Mouse (Mus musculus) right cerebral cortex, postnatal 10 days (tissue): ENCODE data around the gene Amt.

ENCODE experiments used
- DNase-seq, 2 experiments: peaks; one replicate each; pipeline ENCODE4 v3.0.0; 2021; ENCODE audit warnings: low spot score in 2 of 2

The Amt gene

DNA sequence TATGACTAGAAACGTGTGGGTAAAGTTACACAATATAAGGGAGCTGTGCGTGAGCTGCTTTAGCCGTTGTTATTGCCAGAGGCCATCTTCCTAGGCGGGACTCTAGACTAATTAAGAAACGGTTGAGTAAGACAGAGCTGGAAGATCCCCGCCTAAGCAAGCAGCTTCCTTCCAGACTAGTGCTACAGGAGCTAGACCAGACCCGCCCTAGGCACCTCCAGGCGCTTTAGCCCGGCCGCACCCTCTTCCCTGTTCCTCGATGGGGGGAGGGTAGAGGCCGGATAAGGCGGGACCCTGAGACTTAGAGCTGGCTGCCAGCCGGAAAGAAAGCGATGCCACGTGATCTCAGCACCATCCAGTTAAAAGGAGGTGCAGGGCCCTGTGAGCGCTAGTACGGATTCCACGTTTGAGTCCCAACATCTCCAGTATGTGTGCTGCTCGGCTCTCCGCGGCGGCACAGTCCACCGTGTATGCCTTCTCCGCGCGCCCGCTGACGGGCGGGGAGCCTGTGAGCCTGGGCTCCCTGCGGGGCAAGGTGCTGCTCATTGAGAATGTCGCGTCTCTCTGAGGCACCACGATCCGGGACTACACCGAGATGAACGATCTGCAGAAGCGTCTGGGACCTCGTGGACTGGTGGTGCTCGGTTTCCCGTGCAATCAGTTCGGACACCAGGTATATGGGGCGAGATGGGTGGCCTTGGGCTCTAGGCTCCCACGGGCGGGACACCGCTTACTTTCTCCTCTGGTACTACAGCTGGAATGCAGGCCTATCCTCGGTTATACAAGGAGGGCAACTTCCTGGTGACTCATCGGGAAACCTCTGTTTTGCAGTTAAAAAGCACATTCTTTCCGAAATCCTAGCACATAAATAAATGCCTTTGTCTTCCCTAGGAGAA is 42.5 kb downstream of the Amt start, which contains the start of gene Gpx1:
Gpx1 (plus strand) TSS at position 18 of the 896 bp plus-strand sequence.
- DNase-seq: peak; percentile 91 to 93

DNA sequence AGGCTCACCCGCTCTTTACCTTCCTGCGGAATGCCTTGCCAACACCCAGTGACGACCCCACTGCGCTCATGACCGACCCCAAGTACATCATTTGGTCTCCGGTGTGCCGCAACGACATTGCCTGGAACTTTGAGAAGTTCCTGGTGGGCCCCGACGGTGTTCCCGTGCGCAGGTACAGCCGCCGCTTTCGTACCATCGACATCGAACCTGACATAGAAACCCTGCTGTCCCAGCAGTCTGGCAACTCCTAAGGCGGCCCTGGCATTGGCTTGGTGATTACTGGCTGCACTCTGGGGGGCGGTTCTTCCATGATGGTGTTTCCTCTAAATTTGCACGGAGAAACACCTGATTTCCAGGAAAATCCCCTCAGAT is 43.2 kb downstream of the Amt start:
- DNase-seq: peak in 1 of 2 experiments; percentile 36

DNA sequence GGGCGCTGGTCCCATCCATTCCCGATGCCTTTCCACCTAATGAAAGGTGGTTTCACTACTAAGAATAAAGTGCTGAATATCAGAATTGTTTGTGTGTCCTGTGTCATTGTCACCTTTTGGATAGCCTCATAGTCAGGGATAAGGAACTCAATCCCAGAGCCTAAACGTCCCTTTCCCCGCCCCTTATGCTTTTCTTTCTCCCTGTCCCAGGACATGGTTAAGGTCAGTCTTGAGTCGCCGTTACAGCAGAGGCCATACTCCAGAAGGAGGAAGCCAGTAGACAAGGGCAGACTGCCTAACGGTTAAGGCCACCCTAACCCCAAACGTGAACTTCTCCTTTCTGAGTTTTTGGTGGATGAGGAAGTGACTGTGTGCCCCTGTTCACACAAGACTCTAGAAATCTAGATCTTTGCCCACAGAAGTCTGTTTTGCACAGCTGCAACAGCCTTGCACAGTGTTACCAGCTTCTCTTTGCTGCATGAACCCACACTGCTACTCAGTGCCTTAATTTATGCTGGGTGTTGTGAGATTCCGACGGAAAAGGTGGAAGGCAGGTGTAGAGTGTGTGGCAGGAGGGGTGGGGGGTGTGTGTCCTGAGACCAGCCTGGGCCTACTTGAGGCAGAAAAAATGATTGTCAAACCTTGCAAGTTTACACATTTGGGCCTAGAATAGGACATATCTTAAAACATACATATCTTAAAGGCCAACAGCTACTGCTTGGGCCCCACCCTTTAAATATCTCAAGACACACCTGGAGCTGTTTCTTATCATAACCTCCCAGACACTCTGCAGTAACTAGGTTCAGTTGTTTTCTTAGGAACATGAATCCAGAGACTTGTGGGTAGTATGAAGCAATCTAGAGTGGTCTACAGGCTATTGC is 43.8 kb downstream of the Amt start:
- DNase-seq: peak in 1 of 2 experiments; percentile 25

DNA sequence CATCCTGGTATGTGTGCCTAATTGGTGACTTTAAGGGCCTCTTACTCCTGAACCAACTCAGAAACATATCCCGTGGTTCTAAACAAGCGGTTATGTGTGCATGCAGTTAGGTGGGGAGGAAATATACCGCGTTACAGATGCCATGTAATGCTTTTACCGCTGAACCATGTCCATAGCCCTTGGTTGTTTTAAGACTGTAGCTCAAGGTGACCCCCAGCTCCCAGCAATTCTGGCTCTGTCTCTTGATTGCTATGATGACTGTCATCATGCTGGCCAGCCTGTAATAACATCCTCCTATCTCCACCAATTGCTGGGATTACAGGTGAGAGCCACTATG is 44.5 kb downstream of the Amt start:
- no peak for DNase-seq

DNA sequence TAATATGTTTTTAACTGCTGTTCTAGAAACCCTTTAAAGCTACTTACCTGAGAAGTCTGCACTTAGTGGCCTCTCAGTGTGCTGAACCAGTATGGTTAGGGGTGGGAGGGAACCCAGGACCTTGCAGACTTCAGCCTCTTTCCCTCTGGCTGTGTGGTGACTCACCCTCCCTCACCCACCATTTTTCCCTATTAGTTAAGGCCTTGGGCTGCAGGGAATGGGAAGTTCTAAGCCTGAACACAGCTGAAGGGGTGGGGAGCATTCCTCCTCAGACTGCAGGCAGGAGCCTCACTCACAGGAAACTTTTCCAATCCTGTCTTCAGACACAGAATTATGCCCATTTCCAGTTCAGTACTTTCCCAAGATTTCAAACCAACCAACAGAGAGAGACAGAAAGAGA is 45.1 kb downstream of the Amt start:
- no peak for DNase-seq

DNA sequence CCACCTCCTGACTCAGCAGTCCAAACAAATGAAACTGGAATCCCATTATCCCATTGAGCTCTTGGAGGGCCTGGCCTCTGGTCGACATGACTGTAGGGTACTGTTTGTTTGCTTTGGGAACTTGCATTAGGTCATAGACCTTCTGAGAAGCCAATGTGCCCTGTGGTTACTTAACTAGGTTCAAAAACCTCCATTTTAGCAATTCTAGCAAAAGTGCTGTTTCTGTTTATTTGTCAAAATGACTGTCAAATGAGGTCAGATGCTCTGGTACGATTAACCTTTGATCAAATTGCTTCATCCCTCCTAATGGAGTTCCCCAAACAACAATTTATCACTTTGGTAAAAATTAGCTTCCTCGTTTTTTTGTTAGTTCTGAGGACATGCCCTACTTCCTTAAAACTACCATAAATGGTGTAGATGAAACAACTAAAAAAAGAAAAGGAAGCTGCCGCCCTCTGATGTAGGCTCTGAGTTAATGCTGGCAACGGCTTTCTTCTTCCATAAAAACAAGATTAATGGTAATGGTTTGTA is 45.7 kb downstream of the Amt start:
- no peak for DNase-seq

DNA sequence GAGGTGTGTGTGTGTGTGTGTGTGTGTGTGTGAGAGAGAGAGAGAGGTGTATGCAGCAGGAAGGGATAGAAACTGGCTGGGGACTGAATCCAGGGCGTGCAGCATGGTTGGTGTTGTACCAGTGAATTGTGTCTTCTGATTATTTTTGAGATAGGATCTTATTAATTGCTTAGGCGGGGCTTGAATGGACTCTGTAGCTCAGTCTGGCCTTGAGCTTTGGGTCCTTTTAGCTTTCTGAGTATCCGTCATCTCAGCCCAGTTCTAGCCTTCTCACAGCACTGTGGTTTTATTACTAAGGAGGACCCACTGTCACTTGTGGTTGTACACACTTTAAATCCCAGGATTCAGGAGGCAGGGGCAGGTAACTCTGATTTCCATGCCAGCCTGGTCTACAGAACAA is 46.7 kb downstream of the Amt start:
- DNase-seq: no peak

DNA sequence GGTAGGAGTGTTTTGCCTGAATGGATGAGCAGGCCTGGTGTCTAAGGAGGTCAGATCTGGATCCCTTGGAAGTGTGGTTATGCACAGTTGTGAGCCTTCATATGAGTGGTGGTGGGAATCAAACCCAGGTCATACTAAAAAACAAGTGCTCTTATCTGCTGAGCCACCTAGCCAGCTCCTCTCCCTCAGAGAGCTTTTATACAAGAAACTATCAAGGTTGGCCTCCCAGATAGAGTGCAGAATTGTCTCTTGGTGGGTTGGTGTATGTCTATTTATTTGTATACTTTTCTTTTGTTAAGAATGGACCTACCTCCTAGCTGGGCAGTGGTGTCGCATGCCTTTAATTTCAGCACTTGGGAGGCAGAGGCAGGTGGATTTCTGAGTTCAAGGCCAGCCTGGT is 47.2 kb downstream of the Amt start:
- DNase-seq: no peak

DNA sequence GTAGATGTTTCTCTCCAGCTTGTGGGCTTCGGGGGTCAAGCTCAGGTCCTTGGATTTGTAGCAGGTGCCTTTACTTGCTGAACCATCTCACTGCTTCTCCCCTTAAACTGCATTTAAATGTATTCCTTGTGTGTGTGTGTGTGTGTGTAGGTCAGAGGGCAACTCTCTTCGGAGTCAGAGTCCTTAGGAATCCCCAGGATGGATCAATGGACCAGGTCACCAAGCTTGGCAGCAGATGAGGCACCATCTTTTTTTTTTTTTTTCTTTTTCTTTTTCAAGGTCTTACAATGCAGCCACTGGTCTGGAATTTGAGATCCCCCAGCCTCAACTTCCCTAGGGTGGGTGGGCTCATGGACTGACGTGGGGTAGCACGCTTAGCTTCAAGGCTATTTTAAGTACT is 47.8 kb downstream of the Amt start:
- no peak for DNase-seq

DNA sequence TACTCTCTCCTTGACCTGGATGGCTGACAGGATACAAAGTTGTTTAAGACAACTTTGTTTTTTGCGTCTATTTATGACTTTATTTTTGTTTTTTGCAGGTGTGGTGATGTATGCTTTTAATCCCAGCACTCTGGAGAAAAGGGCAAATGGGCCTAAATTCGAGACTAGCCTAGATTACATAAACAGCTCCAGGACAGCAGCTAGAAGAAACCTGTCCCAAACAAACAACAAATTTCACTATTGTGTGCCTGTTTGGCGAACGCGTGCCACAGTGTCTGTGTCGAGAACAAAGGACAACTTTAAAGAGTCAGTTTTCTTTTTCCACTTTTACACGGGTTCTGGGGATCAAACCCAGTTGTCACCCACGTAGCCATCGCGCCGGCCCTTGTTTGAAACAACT is 50.4 kb downstream of the Amt start:
- no peak for DNase-seq

DNA sequence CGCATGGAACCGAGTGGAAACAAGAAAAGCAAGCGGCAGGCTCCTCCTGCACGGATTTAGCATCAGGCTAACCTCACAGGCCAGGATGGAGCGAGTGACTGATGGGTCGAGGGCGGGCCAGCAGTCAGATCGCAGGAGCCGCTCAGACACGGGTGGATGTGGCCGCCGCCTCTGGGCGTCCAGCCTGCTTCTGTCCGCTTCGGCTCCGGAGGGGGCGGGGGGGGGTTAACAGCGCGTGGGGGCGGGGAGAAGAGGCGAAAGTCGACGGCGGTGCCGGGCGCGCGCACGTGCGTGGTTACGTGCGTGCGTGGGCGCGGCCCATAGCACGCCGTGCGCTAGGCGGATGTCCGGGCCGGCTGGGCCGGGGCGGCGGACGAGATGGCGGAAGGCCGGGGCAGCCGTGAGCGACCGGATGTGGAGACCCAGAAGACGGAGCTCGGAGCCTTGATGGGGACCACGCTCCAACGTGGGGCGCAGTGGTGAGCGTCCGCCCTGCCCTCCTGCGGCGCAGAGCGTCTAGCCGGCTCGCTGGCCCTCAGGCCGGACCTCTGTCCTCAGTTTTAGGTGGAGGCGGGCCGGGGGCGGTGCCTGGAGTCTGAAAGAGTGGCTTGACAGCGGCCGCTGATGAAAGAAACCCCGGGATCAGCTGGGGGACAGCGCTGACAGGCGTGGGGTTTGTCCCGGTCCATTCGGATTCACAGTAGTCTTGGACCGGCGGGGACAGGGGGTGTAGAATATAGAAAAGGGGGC is 51.1 kb downstream of the Amt start, which contains the start of gene Usp4:
Usp4 (plus strand) TSS at position 314 of the 750 bp plus-strand sequence.
- DNase-seq: peak; percentile 92 to 93

DNA sequence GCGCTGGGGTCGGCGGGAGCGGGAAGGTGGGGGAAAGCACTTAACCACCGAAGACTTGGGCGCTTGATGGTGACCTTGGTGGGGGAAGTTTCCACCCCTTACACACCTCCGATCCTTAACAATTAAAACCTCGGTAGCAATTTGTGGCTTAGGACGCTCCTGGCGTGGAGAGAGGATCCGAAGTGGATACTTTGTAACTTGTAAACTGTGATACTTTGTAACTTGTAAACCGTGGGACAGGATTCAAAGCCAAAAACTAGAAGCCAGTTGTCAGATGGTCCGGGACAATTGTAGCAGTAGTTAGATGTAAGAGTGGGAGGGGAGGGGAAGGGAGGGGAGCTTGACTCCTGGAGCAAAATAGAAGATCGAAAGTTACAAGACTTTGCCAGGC is 51.6 kb downstream of the Amt start:
- DNase-seq: no peak

DNA sequence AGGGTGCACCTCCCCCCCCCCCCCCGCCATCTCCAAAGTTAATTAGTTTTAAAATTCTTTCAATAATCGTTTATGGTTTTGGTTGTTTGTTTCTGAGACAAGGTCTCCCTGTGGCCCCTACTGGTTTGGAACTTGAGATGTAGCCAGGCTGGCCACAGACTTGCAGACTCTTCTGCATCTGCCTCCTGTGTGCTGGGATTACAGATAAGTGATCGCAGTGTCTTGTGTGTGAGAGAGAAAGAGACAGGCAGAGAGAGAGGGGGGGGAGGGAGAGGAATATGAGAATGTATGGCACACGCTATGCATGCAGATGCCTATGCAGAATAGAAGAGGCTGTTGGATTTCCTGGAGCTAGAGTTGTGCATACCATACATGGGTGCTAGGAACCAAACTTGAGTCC is 53.1 kb downstream of the Amt start:
- no peak for DNase-seq
